Mouse (Mus musculus) heart, adult 2 months (tissue): Measurements from ENCODE around the gene Arl3.

Experiments
- CTCF ChIP-seq: fragments of 200-600 bp; IDR thresholded peaks from 2 replicates; pipeline ENCODE4 v1.8.1; 2022; ENCODE audit warnings: antibody characterized with exemption, mild to moderate bottlenecking, moderate library complexity
- EP300 ChIP-seq: fragments of 200-500 bp; IDR thresholded peaks from 2 replicates; pipeline ENCODE4 v1.6.1; 2011; ENCODE audit warnings: low read depth, low read length, control low read depth; ENCODE audit not compliant: insufficient read depth

DNA sequence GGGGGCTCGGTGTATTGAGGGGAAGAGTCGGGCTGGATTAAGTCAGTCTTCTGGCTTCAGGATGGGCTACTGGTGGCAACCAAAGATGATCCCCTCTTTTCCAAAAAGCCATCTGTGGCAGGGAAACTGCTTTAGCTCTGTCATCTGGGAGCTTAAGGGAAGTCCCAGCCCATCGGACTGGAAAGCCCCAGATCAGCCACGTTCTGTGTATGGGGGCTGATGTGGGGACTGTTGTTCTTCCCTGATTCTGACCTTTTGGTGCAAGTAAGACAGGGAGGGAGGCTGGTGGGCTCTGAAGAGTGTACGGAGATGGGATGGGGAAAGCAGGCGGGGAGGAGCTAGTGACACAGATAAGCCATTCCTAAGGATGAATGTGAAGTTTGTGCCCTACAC is 48.9 kb downstream of the Arl3 start:
- TF ChIP-seq CTCF, result no peak
- TF ChIP-seq EP300, result no peak
